Mouse (Mus musculus): ENCODE data around the gene Bend5.

The Bend5 gene

DNA sequence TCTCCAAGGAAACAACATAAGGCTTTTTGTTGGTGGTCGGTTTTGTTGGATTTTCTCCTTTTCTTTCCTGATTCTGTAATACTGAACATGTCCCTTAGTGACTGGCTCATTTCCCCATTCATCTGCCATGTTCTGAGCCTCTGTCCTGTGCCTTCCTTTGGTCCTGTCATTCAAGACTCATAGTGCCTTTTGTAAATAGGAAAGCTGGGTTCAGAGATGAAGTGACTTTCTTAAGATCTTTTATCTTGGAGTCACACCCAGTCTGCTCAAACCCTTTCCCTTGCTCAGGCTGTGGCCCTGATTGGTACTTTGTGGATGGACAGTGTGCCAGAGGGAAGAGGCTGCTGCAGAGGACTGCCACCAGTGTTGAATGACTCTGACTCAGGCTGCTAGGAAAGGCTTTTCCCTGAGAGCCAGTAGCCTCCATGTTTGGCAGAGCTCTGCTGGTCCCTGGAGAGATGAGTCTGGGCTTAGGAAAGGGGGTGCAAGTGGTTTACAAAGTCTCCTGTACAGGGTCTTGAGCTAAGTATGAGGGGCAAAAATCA is 29.9 kb downstream of the Bend5 start:
- no peak overlapping the region for H3K4me3 ChIP-seq (replicated peaks; ENCODE audit: low read length)
- H3K27me3 ChIP-seq (ENCODE audit: insufficient read depth, low read length): no peaks in the 10 kb centered on the region
- H3K36me3 ChIP-seq (ENCODE audit: insufficient read depth, low read length): no peaks in the 10 kb centered on the region
- peaks cover 11% of the 10 kb centered on the region for H3K4me1 ChIP-seq (replicated peaks; ENCODE audit: low read depth, low read length)
- H3K9me3 ChIP-seq (ENCODE audit: low read length): no peaks in the 10 kb centered on the region
- no peak for TF ChIP-seq CTCF (conservative IDR thresholded peaks at IDR 0.05; ENCODE audit: low read length)
- no peak for TF ChIP-seq POU5F1 (IDR thresholded peaks at IDR 0.05; ENCODE audit: borderline replicate concordance, low read length)
- TF ChIP-seq NANOG (IDR thresholded peaks at IDR 0.05; ENCODE audit: borderline replicate concordance, low read length): no peak

DNA sequence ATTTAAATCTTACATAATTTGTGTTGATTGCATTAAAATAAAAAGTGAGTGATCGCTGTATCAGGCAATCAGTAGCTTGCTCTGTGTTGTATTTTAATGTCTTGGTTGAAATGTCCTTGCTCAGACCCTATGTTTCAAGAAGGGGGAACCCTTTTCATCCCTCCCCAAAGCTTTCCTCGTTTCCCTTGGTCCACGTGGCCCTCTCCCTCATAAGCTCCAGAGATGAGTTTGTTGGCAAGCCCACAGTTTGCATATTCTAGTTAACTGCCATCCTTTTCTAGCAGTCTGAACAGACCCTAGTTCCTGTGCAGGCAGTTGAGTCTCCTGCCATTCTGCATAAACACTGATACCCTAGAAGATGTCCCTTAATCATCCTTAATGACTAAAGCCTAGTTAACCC is 33.1 kb downstream of the Bend5 start:
- Histone ChIP-seq H3K27me3 (ENCODE audit: insufficient read depth, low read length) (no peaks in the 10 kb centered on the region), H3K4me1 (replicated peaks; ENCODE audit: low read depth, low read length) (peaks cover 12% of the 10 kb centered on the region), H3K9me3 (ENCODE audit: low read length) (no peaks in the 10 kb centered on the region), H3K36me3 (ENCODE audit: insufficient read depth, low read length) (no peaks in the 10 kb centered on the region), H3K4me3 (replicated peaks; ENCODE audit: low read length) (no peak overlapping the region)
- TF ChIP-seq POU5F1 (IDR thresholded peaks at IDR 0.05; ENCODE audit: borderline replicate concordance, low read length) (no peak), NANOG (IDR thresholded peaks at IDR 0.05; ENCODE audit: borderline replicate concordance, low read length) (no peak), CTCF (conservative IDR thresholded peaks at IDR 0.05; ENCODE audit: low read length) (no peak)

DNA sequence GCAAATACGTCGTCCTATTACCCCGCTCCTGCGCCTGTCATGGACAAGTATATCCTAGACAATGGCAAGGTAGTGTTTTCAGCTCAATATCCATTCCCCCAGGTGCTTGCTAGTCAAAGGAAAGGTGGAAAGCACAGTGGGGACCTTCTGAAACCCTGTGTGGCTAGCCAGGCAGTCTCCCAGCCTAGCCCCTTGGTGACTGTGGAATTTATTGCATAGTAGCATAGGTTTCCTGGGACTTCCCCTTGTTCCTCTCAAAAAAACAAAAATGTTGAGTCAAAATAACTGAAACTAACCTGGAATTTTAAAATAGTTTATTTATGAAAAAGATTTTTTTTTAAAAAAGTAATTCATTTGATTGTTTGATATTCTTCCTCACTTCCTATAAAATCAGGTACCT is 33.8 kb downstream of the Bend5 start:
- no peaks in the 10 kb centered on the region for H3K36me3 ChIP-seq (ENCODE audit: insufficient read depth, low read length)
- H3K4me3 ChIP-seq (replicated peaks; ENCODE audit: low read length): no peak overlapping the region
- H3K9me3 ChIP-seq (ENCODE audit: low read length): no peaks in the 10 kb centered on the region
- H3K27me3 ChIP-seq (ENCODE audit: insufficient read depth, low read length): no peaks in the 10 kb centered on the region
- TF ChIP-seq POU5F1 (IDR thresholded peaks at IDR 0.05; ENCODE audit: borderline replicate concordance, low read length): no peak
- no peak for TF ChIP-seq NANOG (IDR thresholded peaks at IDR 0.05; ENCODE audit: borderline replicate concordance, low read length)
- TF ChIP-seq CTCF (conservative IDR thresholded peaks at IDR 0.05; ENCODE audit: low read length): no peak
- H3K4me1 ChIP-seq (replicated peaks; ENCODE audit: low read depth, low read length): peaks cover 12% of the 10 kb centered on the region

DNA sequence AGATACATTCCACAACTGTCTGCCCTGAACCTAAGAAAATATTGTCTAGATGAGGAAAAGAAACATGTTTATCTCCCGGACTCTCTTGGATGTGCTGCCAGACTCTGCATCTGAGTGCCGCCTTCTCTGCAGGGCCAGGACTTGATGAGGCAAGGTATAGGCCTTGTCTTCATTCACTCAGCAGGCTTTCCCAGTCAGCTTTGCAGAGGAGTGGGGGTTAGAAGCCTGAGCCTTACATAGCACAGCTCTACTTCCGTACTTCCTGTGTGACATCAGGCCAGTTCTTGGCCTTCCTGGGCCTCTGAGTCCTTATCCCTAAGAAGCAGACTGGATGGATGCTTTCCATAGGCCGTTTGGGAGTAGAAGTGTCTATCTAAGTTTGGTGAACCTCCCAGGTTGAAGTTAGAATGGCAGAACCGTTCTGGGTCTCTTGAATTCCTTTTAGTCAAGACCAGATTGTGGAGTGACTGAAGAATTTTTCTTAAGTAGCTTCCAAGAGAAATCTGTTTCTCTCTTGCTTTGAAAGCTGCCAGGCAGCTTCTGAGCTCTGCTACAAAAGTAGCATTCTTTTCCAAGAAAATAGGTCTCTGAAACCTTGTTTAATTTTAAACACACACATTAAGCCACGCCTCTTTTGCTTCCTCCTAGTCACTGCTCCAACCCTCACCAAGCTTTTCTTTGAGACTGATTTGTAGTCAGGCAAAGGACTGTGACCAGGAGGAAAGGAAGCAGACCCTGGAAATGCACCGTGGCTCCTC is 34.8 kb downstream of the Bend5 start:
- Histone ChIP-seq H3K9me3 (ENCODE audit: low read length) (no peaks in the 10 kb centered on the region), H3K27me3 (ENCODE audit: insufficient read depth, low read length) (no peaks in the 10 kb centered on the region), H3K4me3 (replicated peaks; ENCODE audit: low read length) (no peak overlapping the region), H3K4me1 (replicated peaks; ENCODE audit: low read depth, low read length) (peaks cover 12% of the 10 kb centered on the region), H3K36me3 (ENCODE audit: insufficient read depth, low read length) (peaks cover 7% of the 10 kb centered on the region)
- no peak for TF ChIP-seq POU5F1 (IDR thresholded peaks at IDR 0.05; ENCODE audit: borderline replicate concordance, low read length)
- no peak for TF ChIP-seq NANOG (IDR thresholded peaks at IDR 0.05; ENCODE audit: borderline replicate concordance, low read length)
- TF ChIP-seq CTCF (conservative IDR thresholded peaks at IDR 0.05; ENCODE audit: low read length): no peak

DNA sequence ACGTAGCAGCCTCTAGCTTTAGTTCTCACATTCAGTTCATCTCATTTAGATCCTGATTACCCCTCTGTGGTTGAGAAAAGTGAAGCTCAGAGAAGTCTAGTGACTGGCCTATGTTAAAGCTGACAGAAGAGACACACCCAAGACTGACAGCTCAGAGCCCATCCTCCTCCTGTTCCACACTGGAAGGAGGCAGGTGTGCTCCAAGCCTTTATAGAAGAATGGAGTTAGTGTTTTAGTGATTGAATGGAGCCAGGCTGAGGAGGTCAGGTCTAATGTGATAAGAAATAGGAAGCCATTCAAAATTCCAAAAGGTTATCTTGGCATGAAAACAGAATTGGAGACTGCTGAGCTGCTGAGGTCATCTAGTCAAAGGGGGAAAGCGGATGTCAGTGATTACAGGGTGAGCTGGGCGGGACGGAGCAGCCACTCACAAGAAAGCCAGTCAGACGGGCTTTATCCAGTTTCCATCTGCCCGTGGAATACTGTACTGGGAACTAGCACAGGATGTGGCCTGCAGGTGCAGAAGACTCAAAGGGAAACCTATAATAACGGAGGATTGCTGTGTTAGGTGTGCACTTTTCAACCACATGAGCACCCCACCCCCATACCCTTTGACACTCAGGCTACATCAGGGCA is 36.6 kb downstream of the Bend5 start:
- no peaks in the 10 kb centered on the region for H3K9me3 ChIP-seq (ENCODE audit: low read length)

DNA sequence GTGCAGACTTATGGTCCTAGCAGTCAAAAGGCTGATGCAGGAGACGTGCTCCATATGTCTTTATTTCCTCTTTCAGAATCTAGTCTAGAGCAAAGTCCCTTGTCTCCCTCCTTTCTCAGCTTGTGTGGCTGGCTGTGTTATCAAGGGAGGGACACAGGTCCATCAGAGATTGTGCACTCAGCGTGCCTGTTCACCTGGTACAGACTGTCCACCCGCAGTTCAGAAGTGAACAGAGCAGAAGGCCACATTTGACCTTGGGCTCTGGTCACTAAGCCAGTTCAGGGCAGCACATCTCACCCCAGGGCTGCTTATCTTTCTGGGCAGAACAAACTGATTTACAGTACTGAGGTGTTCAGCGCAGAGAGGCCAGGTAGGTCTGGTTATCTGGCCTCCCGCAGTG is 37.4 kb downstream of the Bend5 start:
- Histone ChIP-seq H3K36me3 (ENCODE audit: insufficient read depth, low read length) (peaks cover 17% of the 10 kb centered on the region), H3K4me3 (replicated peaks; ENCODE audit: low read length) (no peak overlapping the region), H3K27me3 (ENCODE audit: insufficient read depth, low read length) (no peaks in the 10 kb centered on the region), H3K4me1 (replicated peaks; ENCODE audit: low read depth, low read length) (peaks cover 15% of the 10 kb centered on the region), H3K9me3 (ENCODE audit: low read length) (no peaks in the 10 kb centered on the region)
- TF ChIP-seq NANOG (IDR thresholded peaks at IDR 0.05; ENCODE audit: borderline replicate concordance, low read length): no peak
- TF ChIP-seq POU5F1 (IDR thresholded peaks at IDR 0.05; ENCODE audit: borderline replicate concordance, low read length): no peak
- no peak for TF ChIP-seq CTCF (conservative IDR thresholded peaks at IDR 0.05; ENCODE audit: low read length)

More for the DNA sequence above, 36.6 kb downstream of the Bend5 start:
- TF ChIP-seq CTCF (conservative IDR thresholded peaks at IDR 0.05; ENCODE audit: low read length): no peak
- Histone ChIP-seq H3K4me3 (replicated peaks; ENCODE audit: low read length) (no peak overlapping the region), H3K36me3 (ENCODE audit: insufficient read depth, low read length) (peaks cover 17% of the 10 kb centered on the region), H3K27me3 (ENCODE audit: insufficient read depth, low read length) (no peaks in the 10 kb centered on the region), H3K4me1 (replicated peaks; ENCODE audit: low read depth, low read length) (peaks cover 15% of the 10 kb centered on the region)

DNA sequence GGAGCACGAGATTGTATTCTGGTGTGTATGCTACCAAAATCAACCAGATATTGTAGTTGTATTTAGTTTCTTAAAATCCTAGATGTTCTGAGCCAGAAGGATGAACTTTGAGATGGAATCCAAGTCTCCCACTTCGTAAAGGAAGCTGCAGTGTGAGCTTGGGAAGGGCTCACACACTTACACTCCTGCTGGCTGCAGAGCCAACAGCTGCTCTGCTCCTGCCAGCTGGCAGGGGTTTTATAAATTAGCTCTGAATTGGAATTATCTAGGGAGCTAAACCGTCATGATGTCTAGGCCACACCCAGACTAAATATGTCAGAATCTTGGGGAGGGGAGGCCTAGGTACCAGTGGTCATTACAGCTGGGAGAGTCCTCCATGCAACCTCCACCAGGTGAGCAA is 38.5 kb downstream of the Bend5 start:
- Histone ChIP-seq H3K9me3 (ENCODE audit: low read length) (no peaks in the 10 kb centered on the region), H3K27me3 (ENCODE audit: insufficient read depth, low read length) (no peaks in the 10 kb centered on the region), H3K36me3 (ENCODE audit: insufficient read depth, low read length) (peaks cover 17% of the 10 kb centered on the region), H3K4me3 (replicated peaks; ENCODE audit: low read length) (no peak overlapping the region), H3K4me1 (replicated peaks; ENCODE audit: low read depth, low read length) (peaks cover 15% of the 10 kb centered on the region)
- no peak for TF ChIP-seq NANOG (IDR thresholded peaks at IDR 0.05; ENCODE audit: borderline replicate concordance, low read length)
- no peak for TF ChIP-seq CTCF (conservative IDR thresholded peaks at IDR 0.05; ENCODE audit: low read length)
- no peak for TF ChIP-seq POU5F1 (IDR thresholded peaks at IDR 0.05; ENCODE audit: borderline replicate concordance, low read length)

DNA sequence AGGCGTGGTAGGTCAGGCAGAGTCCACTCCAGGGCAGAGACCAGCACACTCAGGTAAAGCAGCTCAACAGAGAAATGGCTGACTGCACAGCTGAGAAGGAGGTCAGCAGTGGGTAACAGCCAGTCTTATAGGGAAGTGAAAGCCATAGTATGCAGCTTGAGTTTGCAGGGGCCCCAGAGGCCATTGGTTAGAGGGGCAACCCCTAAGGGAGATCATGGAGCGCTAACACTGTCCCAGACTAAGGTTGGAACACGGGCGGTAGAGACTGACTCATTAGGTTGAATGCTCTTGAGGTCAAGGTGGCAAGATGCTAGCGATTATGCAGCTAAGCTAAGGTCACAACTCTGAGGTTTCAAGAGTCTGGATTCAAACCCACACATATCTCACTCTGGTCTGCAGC is 40.8 kb downstream of the Bend5 start:
- Histone ChIP-seq H3K27me3 (ENCODE audit: insufficient read depth, low read length) (no peaks in the 10 kb centered on the region), H3K4me1 (replicated peaks; ENCODE audit: low read depth, low read length) (peaks cover 15% of the 10 kb centered on the region), H3K9me3 (ENCODE audit: low read length) (no peaks in the 10 kb centered on the region), H3K36me3 (ENCODE audit: insufficient read depth, low read length) (peaks cover 22% of the 10 kb centered on the region), H3K4me3 (replicated peaks; ENCODE audit: low read length) (no peak overlapping the region)
- TF ChIP-seq POU5F1 (IDR thresholded peaks at IDR 0.05; ENCODE audit: borderline replicate concordance, low read length): no peak
- TF ChIP-seq NANOG (IDR thresholded peaks at IDR 0.05; ENCODE audit: borderline replicate concordance, low read length): no peak
- no peak for TF ChIP-seq CTCF (conservative IDR thresholded peaks at IDR 0.05; ENCODE audit: low read length)

Data from E14TG2a.4 (cell line).